Mouse (Mus musculus) myocyte (in vitro differentiated cells): ENCODE results near the gene Slco1a5.

Experiments used
- CEBPB ChIP-seq: IDR thresholded peaks from 2 replicates; pipeline ENCODE4 v1.6.1; 2011; ENCODE audit warnings: mild to moderate bottlenecking, moderate library complexity; ENCODE audit not compliant: poor library complexity, insufficient read depth, severe bottlenecking
- E2F4 ChIP-seq: IDR thresholded peaks from one replicate; pipeline ENCODE4 v1.6.1; 2011; ENCODE audit warnings: mild to moderate bottlenecking, control low read depth, moderate library complexity; ENCODE audit not compliant: insufficient read depth
- MAX ChIP-seq: IDR thresholded peaks from one replicate; pipeline ENCODE4 v1.6.1; 2011; ENCODE audit warnings: low read depth, mild to moderate bottlenecking, control low read depth
- MYOD1 ChIP-seq, 3 experiments: IDR thresholded peaks; one replicate each; pipeline ENCODE4 v1.6.1; 2011; ENCODE audit warnings: control low read depth in 2 of 3, low read depth in 2 of 3, mild to moderate bottlenecking in 2 of 3, moderate library complexity in 1 of 3; ENCODE audit not compliant: insufficient read length in 2 of 3, control insufficient read depth in 1 of 3
- POLR2A ChIP-seq: IDR thresholded peaks from one replicate; pipeline ENCODE4 v1.6.1; 2011; ENCODE audit warnings: low read depth, mild to moderate bottlenecking, control low read depth, moderate library complexity; ENCODE audit not compliant: insufficient read length
- POLR2AphosphoS2 ChIP-seq: IDR thresholded peaks from one replicate; pipeline ENCODE4 v1.6.1; 2011; ENCODE audit warnings: low read depth, control low read depth; ENCODE audit not compliant: insufficient read length
- REST ChIP-seq: IDR thresholded peaks from one replicate; pipeline ENCODE4 v1.6.1; 2011; ENCODE audit warnings: mild to moderate bottlenecking, control low read depth, moderate library complexity; ENCODE audit not compliant: insufficient read depth, insufficient read length
- SRF ChIP-seq: IDR thresholded peaks from one replicate; pipeline ENCODE4 v1.6.1; 2011; ENCODE audit warnings: low read depth; ENCODE audit not compliant: control insufficient read depth, insufficient read length
- TCF12 ChIP-seq: IDR thresholded peaks from one replicate; pipeline ENCODE4 v1.6.1; 2011; ENCODE audit warnings: mild to moderate bottlenecking, control low read depth; ENCODE audit not compliant: poor library complexity, insufficient read depth, severe bottlenecking
- TCF3 ChIP-seq: IDR thresholded peaks from one replicate; pipeline ENCODE4 v1.6.1; 2011; ENCODE audit warnings: low read depth, control low read depth; ENCODE audit not compliant: insufficient read length
- USF1 ChIP-seq: IDR thresholded peaks from one replicate; pipeline ENCODE4 v1.6.1; 2011; ENCODE audit warnings: low read depth, mild to moderate bottlenecking, control low read depth, moderate library complexity

GRCm38 (mm10) chr6:142211821-142212220 is 111.0 kb downstream of the Slco1a5 start:
- no peak for TF ChIP-seq POLR2A
- no peak for TF ChIP-seq TCF12
- TF ChIP-seq CEBPB, result no peak
- TF ChIP-seq USF1, result no peak
- no peak for TF ChIP-seq POLR2AphosphoS2
- TF ChIP-seq E2F4, result no peak
- no peak for TF ChIP-seq SRF
- TF ChIP-seq TCF3, result no peak
- no peak for TF ChIP-seq MAX
- TF ChIP-seq REST, result no peak
- TF ChIP-seq MYOD1 (IDR thresholded peaks at IDR 0.05; ENCODE audit: control insufficient read depth in 1 of 3, insufficient read length in 2 of 3, low read depth in 2 of 3), result no peak
